Mouse (Mus musculus): ENCODE results near the gene C130032M10Rik. TPM values are rescaled to one million over a fixed set of nuclear protein-coding genes. Genes with fewer than 3 reads are reported as not detected.

The C130032M10Rik gene
- polyA plus RNA-seq, 1 experiment: not detected

DNA sequence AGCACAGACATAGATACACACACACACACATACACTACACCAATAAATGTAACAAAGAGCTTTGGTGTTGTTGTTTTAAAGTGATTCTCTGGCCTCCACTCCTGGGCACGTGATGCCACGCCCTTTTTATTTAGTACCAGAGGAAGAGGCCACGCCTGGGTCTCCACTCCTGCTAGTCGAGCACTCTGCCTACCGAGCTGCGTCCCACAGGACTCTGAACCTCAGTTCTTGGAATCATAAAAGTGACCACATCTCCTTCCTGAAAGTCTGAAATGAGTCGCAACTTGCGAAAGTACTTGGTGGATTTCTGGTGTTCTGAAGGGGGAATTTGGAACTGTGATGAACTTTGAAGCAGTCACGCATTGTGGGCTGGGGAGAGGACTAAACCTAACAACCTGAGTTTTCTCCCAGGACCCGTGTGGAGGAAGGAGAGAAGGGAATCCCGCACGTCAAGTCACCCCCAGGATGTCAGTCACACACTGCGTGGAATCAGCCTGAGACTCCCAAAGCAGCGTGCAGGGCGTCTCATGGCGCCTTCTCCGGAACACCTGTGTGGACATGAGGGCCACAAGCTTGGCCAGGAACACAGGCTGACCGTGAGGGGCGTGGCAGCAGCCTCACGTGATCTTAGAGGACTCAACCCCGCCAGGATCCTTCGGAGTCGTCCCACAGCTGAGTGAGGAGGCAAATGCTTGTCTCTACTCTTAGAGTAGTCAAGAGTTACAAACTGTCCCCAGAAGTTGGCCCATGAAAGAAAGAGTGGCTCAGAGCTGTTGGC, 27.8 kb upstream of the C130032M10Rik start:
- WGBS: 89% methylated on average over 23 of the region's 23 CpGs
- no peaks in the 10 kb centered on the region for H3K4me1 ChIP-seq (ENCODE audit: control insufficient read depth, insufficient read depth, low read length)
- H3K27ac ChIP-seq (ENCODE audit: insufficient read depth, low read depth, low read length): no peak overlapping the region
- TF ChIP-seq CTCF (IDR thresholded peaks at IDR 0.05; ENCODE audit: insufficient read depth, low read depth, low read length) (no peak), POLR2A (IDR thresholded peaks at IDR 0.05; ENCODE audit: insufficient read depth, low read depth, low read length) (no peak)
- H3K4me3 ChIP-seq (ENCODE audit: insufficient read depth, low read depth, low read length): no peak overlapping the region

DNA sequence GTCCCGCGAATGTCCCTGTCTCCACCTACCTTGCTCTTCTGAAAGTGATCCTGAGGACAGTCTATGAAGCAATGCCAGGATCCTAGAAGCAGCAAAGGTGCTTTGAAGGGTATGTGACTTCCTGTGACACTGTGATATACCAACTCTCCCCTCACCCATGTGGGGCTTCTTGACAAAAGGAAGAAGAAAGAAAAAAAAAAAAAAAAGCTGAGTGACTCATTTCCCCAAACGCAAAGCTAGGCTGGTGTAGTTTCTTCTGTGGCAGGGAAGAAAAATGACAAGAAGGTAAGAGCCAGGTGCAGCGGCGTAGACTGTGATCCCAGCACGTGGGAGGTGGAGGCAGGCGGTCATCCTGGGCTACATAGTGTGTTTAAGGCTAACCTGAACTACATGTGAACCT, 19.0 kb upstream of the C130032M10Rik start:
- no peak for TF ChIP-seq POLR2A (IDR thresholded peaks at IDR 0.05; ENCODE audit: insufficient read depth, low read depth, low read length)
- no peak for TF ChIP-seq CTCF (IDR thresholded peaks at IDR 0.05; ENCODE audit: insufficient read depth, low read depth, low read length)
- 83% methylated on average over 7 of the region's 7 CpGs for WGBS
- Histone ChIP-seq H3K27ac (ENCODE audit: insufficient read depth, low read depth, low read length) (no peak overlapping the region), H3K4me1 (ENCODE audit: control insufficient read depth, insufficient read depth, low read length) (no peaks in the 10 kb centered on the region), H3K4me3 (ENCODE audit: insufficient read depth, low read depth, low read length) (no peak overlapping the region)

DNA sequence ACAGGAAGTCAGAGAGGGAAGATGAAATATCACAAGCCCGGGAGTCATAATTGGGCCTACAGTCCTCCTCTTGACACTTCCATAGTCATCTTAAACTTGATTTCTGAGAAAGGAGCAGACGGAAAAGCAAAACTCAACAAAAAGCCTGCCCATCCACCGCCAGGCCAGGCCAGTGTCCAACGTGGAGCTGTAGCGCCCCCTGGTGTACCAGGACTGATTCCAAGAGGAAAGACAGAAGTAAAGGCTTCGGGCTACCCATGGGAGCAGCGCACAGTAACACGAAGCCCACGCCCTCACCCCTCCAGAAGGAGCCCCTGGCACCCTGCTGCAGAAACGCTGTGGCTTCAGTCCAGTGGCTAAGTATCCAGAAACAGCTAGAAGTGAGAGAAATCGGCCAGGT, 17.3 kb upstream of the C130032M10Rik start:
- no peak overlapping the region for H3K27ac ChIP-seq (ENCODE audit: insufficient read depth, low read depth, low read length)
- WGBS: 14% methylated on average over 11 of the region's 11 CpGs
- TF ChIP-seq POLR2A (IDR thresholded peaks at IDR 0.05; ENCODE audit: insufficient read depth, low read depth, low read length) (no peak), CTCF (IDR thresholded peaks at IDR 0.05; ENCODE audit: insufficient read depth, low read depth, low read length) (peak; percentile 71)
- no peaks in the 10 kb centered on the region for H3K4me1 ChIP-seq (ENCODE audit: control insufficient read depth, insufficient read depth, low read length)
- no peak overlapping the region for H3K4me3 ChIP-seq (ENCODE audit: insufficient read depth, low read depth, low read length)

DNA sequence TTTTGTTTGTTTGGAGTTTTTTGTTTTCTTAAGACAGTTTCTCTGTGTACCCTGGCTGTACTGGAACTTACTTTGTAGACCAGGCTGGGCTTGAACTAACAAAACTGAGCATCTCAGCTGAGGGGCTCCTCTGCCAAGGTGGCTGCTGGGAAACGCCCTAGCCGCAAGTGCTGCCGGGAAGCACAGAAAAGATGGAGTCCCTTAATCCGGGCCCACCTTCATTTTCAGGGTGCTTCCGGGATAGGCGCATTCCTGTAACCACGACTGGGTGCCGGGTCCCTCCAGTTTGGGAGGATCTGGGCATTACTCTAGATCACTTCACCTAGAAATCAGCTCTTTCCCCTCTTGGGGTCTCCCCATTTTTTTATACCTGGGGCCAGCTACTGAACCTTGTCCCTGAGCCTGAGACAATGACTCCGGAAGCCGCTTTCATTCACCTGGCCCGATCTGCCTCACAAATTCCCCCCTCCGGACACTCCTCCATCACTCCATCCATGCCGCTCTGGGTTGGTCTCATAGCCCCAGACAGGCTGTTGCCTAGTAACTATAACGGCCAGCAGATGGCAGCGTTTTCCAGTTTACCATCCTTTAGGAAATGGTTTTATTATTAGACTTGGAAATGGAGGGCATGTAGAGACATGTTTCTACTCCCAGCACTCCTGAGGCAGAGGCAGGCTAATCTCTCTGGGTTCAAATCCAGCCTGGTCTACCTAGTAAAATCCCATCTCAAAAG, 15.5 kb upstream of the C130032M10Rik start:
- WGBS: 27% methylated on average over 15 of the region's 15 CpGs
- no peak overlapping the region for H3K27ac ChIP-seq (ENCODE audit: insufficient read depth, low read depth, low read length)
- TF ChIP-seq POLR2A (IDR thresholded peaks at IDR 0.05; ENCODE audit: insufficient read depth, low read depth, low read length): no peak
- no peak for TF ChIP-seq CTCF (IDR thresholded peaks at IDR 0.05; ENCODE audit: insufficient read depth, low read depth, low read length)

DNA sequence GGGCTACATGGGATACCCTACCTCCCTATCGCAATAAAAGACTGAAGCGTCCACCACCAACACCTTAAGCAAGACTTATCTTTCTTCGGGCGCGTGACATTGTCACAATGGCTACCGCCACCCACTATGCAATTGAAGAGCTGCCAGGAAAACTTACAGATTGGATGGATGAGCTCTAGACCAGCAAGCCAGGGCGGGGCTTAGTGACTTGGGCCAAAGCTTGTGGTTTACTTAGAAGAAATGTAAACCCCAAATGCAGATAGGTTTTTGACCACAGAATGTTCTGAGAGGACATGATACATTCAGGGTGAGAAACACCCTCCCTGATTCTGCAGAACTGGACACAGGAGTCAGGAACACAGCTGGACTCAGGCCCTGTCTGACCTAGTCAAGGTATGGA, 14.4 kb upstream of the C130032M10Rik start:
- no peaks in the 10 kb centered on the region for H3K4me1 ChIP-seq (ENCODE audit: control insufficient read depth, insufficient read depth, low read length)
- TF ChIP-seq POLR2A (IDR thresholded peaks at IDR 0.05; ENCODE audit: insufficient read depth, low read depth, low read length) (no peak), CTCF (IDR thresholded peaks at IDR 0.05; ENCODE audit: insufficient read depth, low read depth, low read length) (no peak)
- no peak overlapping the region for H3K27ac ChIP-seq (ENCODE audit: insufficient read depth, low read depth, low read length)
- 96% methylated on average over 7 of the region's 7 CpGs for WGBS
- H3K4me3 ChIP-seq (ENCODE audit: insufficient read depth, low read depth, low read length): no peak overlapping the region

More for the DNA sequence above, 15.5 kb upstream of the C130032M10Rik start:
- no peak overlapping the region for H3K4me3 ChIP-seq (ENCODE audit: insufficient read depth, low read depth, low read length)
- no peaks in the 10 kb centered on the region for H3K4me1 ChIP-seq (ENCODE audit: control insufficient read depth, insufficient read depth, low read length)

DNA sequence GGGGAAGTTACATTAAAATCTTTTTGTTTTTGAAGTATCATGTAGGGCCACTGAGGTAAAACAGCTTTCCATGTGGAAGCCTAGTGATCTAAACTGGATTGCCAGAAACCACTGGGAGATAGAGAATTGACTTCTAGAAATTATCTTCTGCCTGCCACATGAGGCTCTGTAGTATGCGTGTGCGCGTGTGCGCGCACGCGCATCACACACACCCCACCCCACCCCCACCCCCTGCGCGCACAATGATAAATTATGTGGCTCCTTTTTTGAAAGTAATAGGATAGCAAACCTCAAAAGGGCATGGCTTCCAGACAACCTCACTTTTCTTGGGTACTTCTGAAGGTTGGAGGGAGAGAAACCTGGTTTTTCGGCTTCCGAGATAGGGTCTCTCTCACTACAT, 13.6 kb upstream of the C130032M10Rik start:
- Histone ChIP-seq H3K27ac (ENCODE audit: insufficient read depth, low read depth, low read length) (no peak overlapping the region), H3K4me1 (ENCODE audit: control insufficient read depth, insufficient read depth, low read length) (no peaks in the 10 kb centered on the region), H3K4me3 (ENCODE audit: insufficient read depth, low read depth, low read length) (no peak overlapping the region)
- TF ChIP-seq POLR2A (IDR thresholded peaks at IDR 0.05; ENCODE audit: insufficient read depth, low read depth, low read length) (no peak), CTCF (IDR thresholded peaks at IDR 0.05; ENCODE audit: insufficient read depth, low read depth, low read length) (no peak)
- 99% methylated on average over 11 of the region's 11 CpGs for whole genome bisulfite sequencing

DNA sequence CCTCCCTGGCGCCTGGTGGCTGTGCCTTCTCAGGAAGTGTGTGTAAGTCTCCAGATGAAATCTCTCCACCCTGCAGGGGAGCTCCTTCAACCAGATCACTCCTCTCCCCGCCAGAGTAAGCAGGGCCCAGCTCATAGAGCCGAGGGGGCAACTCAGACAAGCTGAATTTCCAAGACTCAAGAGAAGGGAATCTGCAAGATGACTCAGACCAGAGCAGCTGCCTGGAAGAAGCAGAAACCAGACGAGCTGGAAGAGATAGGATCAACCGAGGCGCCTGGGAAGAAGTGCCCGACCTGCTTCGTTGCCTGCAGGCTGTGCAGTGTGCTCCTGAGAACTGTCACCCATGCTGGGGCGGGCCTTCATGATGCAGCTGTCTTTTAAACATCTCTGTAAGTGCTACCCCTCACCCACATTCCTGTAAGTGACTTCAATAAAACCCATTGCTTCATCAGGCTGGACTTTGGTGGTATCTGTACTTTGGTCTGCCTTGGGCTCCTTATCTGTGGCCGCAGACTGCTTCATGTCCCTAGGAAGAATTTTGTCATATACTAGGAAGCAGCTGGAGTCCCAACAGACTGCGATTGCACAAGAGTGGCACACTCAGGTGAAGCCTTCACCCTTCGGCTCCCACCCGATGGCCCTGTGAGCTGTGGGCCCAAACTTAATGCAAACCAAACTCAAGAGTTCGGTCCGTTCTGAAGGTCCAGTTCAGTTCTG, 12.6 kb upstream of the C130032M10Rik start:
- no peak overlapping the region for H3K4me3 ChIP-seq (ENCODE audit: insufficient read depth, low read depth, low read length)
- TF ChIP-seq CTCF (IDR thresholded peaks at IDR 0.05; ENCODE audit: insufficient read depth, low read depth, low read length) (no peak), POLR2A (IDR thresholded peaks at IDR 0.05; ENCODE audit: insufficient read depth, low read depth, low read length) (no peak)
- H3K27ac ChIP-seq (ENCODE audit: insufficient read depth, low read depth, low read length): no peak overlapping the region
- WGBS: 66% methylated on average over 15 of the region's 15 CpGs
- no peaks in the 10 kb centered on the region for H3K4me1 ChIP-seq (ENCODE audit: control insufficient read depth, insufficient read depth, low read length)

DNA sequence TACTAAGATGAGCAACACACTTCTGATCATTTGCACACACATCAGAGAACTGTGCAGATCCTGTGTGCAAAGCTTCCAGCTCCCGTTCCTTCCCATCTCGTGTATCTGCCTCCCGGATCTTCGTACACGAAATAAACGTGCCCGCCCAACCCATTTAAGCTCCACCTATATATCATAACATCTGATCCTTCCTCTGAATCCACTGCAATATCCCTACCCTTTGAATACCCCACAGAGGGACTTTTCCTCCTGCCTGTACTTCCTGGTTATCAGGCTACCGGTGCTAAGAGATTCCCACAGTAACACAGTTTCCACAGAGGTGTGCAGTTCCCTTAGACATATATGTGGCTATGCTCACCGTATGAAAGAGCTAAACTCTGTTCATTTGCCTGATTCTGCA, 10.7 kb upstream of the C130032M10Rik start, which contains the start of gene Ccr4:
Gene Ccr4 (minus strand): TSS at position 101 of the 400 bp plus-strand sequence.
- H3K4me3 ChIP-seq (ENCODE audit: insufficient read depth, low read depth, low read length): no peak within 1 kb of the TSS
- TF ChIP-seq POLR2A (IDR thresholded peaks at IDR 0.05; ENCODE audit: insufficient read depth, low read depth, low read length) (no peak), CTCF (IDR thresholded peaks at IDR 0.05; ENCODE audit: insufficient read depth, low read depth, low read length) (no peak)
- no peaks in the 10 kb centered on the region for H3K4me1 ChIP-seq (ENCODE audit: control insufficient read depth, insufficient read depth, low read length)
- WGBS: 89% methylated on average over 9 of the region's 9 CpGs
- H3K27ac ChIP-seq (ENCODE audit: insufficient read depth, low read depth, low read length): no peak within 1 kb of the TSS
